Mouse (Mus musculus) cerebellum, adult 2 months (tissue): Measurements from ENCODE around the gene Proca1.

Source experiments
- CTCF ChIP-seq: fragments of 200-500 bp; IDR thresholded peaks from 2 replicates; pipeline ENCODE4 v1.5.1; 2011; ENCODE audit warnings: low read depth, mild to moderate bottlenecking, control low read depth, low read length, moderate library complexity, borderline replicate concordance; ENCODE audit not compliant: insufficient read depth
- POLR2A ChIP-seq: fragments of 200-500 bp; IDR thresholded peaks from 2 replicates; pipeline ENCODE4 v1.6.1; 2011; ENCODE audit warnings: low read length, control low read depth, borderline replicate concordance; ENCODE audit not compliant: insufficient read depth

DNA sequence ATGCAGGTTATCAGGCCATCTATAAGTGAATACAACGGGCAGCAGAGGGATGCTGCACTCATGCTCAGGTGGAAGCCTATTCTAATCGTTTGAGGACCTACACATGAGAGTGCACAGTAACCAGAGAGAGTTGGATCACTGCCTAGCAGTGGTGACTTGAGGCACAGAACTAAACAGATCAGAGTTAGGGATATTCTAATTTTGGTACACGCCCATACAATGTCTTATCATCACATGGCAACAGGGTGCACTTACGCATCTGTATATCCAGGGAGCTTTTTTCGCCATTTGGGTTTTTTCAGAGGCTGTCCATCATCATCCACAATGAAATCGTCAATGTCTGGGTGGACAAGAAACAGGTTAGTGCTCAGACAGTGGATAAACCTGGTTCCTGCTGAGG, 38.3 kb downstream of the Proca1 start:
- TF ChIP-seq CTCF (no peak), POLR2A (no peak)
